Mouse (Mus musculus): ENCODE data around the gene Foxr1. TPM values are rescaled to one million over a fixed set of nuclear protein-coding genes. Genes with fewer than 3 reads are reported as not detected.

Foxr1 gene
- polyA plus RNA-seq (2012; rRNA removed): not detected in 2 replicates

GRCm38 (mm10) chr9:44440961-44441360 is at the start of gene Foxr1:
TSS of gene Foxr1 (minus strand) at chr9:44441136.

GRCm38 (mm10) chr9:44482552-44482951 is 41.6 kb upstream of the Foxr1 start, which contains the start of gene Bcl9l:
TSS of gene Bcl9l (plus strand) at chr9:44482825.

DNA sequence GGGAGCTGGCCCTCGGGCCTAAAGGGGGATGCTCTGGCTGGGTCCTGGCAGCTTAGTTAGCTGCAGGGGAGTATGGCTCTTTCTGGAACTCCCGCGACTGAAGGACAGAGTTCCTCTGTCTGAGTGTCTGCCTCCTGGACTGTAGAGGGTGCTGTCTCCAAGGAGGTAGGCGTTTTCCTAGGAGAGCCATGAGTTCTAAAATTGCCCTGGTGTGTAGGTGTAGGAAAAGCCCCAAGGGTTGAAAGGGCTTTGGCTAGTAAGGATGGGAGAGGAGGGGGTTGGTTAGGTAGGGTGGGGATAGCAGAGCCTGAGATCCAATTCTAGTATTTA is 13.9 kb upstream of the Foxr1 start, which contains the start of gene Upk2:
Gene Upk2 (minus strand): TSS at position 86 of the 330 bp plus-strand sequence.

GRCm38 (mm10) chr9:44418519-44419385 is 22.2 kb downstream of the Foxr1 start, which contains the start of gene Ccdc84:
TSS of gene Ccdc84 (minus strand) at chr9:44418569.

DNA sequence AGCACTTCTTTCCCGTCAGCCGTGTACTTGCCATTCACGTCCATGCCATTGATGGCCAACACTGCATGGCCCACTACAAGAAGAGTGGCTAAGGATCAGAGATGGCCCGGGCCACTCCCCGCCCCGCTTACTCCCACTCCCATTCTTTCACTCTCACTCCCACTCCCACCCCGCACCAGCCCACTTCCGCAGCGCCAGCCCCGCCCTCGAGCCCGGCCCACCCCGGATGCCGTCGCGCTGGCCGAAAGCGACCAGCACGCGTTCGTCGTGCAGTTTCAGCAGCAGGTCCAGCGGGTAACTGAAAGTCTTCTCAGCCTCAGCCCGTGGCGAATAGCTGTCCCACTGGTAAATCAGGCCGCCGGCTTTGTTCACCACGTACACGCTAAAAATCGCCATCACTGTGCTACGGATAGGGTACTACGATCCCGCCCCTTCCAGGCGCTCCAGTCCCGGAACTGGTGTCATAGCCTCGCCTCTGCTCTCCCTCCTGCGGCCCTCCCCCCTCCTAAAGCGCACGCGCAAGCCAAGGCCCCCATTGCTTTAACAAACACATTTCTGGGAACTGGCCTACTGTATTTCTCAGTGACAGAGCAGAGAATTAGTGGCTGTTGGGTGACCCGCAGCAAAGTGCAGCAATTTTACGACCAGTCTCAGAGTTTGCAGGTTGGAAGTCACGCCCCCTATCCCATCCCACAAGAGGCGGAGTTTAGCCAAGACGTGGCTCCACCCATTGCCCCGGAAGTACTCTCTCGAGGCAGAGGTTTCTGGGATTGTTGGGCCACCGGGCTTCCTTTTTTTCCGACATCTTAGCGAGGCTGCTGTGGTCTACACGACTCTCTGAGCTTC is 33.8 kb downstream of the Foxr1 start, which contains the start of the genes Rps25 and Trappc4:
Gene Rps25 (plus strand): TSS at position 234 of the 846 bp plus-strand sequence.
Gene Trappc4 (minus strand): TSS at position 695 of the 846 bp plus-strand sequence.

GRCm38 (mm10) chr9:44396684-44397411 is 44.1 kb downstream of the Foxr1 start, which contains the start of gene Slc37a4:
TSS of gene Slc37a4 (plus strand) at chr9:44396852.

Other genes with a start within 250 kb of the Foxr1 start
- gene Cbl, start 207.1 kb downstream of the Foxr1 start, polyA plus RNA-seq (2012; rRNA removed): 22.3 and 23.5 TPM in 2 replicates
- 1.2 and 2.8 TPM in 2 replicates for gene Ccdc153, start 200.5 kb downstream of the Foxr1 start, polyA plus RNA-seq (2012; rRNA removed)
- 0.75 and 0.79 TPM in 2 replicates for gene Pdzd3, start 189.7 kb downstream of the Foxr1 start, polyA plus RNA-seq (2012; rRNA removed)
- gene Nlrx1, start 172.5 kb downstream of the Foxr1 start, polyA plus RNA-seq (2012; rRNA removed): 3.6 and 3.8 TPM in 2 replicates
- gene Abcg4, start 152.5 kb downstream of the Foxr1 start, polyA plus RNA-seq (2012; rRNA removed): 82.8 and 93.4 TPM in 2 replicates
- gene Hinfp, start 135.5 kb downstream of the Foxr1 start, polyA plus RNA-seq (2012; rRNA removed): 42.4 and 43.8 TPM in 2 replicates
- gene C2cd2l, start 120.9 kb downstream of the Foxr1 start, polyA plus RNA-seq (2012; rRNA removed): 56.8 and 62.1 TPM in 2 replicates
- gene Dpagt1, start 115.1 kb downstream of the Foxr1 start, polyA plus RNA-seq (2012; rRNA removed): 37.3 and 39.1 TPM in 2 replicates
- 123 and 133 TPM in 2 replicates for gene H2afx, start 106.4 kb downstream of the Foxr1 start, polyA plus RNA-seq (2012; rRNA removed)
- 37.8 and 38.9 TPM in 2 replicates for gene Hmbs, start 96.9 kb downstream of the Foxr1 start, polyA plus RNA-seq (2012; rRNA removed)
- 31.1 and 35.4 TPM in 2 replicates for gene Vps11, start 79.5 kb downstream of the Foxr1 start, polyA plus RNA-seq (2012; rRNA removed)
- gene Hyou1, start 61.6 kb downstream of the Foxr1 start, polyA plus RNA-seq (2012; rRNA removed): 49.9 and 50.9 TPM in 2 replicates
- gene Slc37a4, start 44.3 kb downstream of the Foxr1 start, polyA plus RNA-seq (2012; rRNA removed): 60.4 and 61.0 TPM in 2 replicates
- 785 and 795 TPM in 2 replicates for gene Rps25, start 34.0 kb downstream of the Foxr1 start, polyA plus RNA-seq (2012; rRNA removed)
- gene Trappc4, start 33.5 kb downstream of the Foxr1 start, polyA plus RNA-seq (2012; rRNA removed): 207 and 215 TPM in 2 replicates
- gene Ccdc84, start 22.6 kb downstream of the Foxr1 start, polyA plus RNA-seq (2012; rRNA removed): 55.8 and 58.3 TPM in 2 replicates
- gene Upk2, start 13.8 kb upstream of the Foxr1 start, polyA plus RNA-seq (2012; rRNA removed): 0.08 TPM in 1 of 2 replicates, not detected in the other
- 13.9 and 19.7 TPM in 2 replicates for gene Bcl9l, start 41.7 kb upstream of the Foxr1 start, polyA plus RNA-seq (2012; rRNA removed)
- gene Cxcr5, start 120.7 kb upstream of the Foxr1 start, polyA plus RNA-seq (2012; rRNA removed): not detected in 2 replicates
- 47.4 and 48.5 TPM in 2 replicates for gene Ddx6, start 163.8 kb upstream of the Foxr1 start, polyA plus RNA-seq (2012; rRNA removed)
- not detected in 2 replicates for gene Treh, start 232.1 kb upstream of the Foxr1 start, polyA plus RNA-seq (2012; rRNA removed)